Mouse (Mus musculus) erythroid progenitor cell, adult 5-6 weeks (primary cell): ENCODE data around the gene Cyp4a29. TPM values are rescaled to one million over a fixed set of nuclear protein-coding genes. Genes with fewer than 3 reads are reported as not detected.
"Not testable (repeated sequence)": the region's sequence is repeated elsewhere in the genome, so short reads cannot be mapped to it uniquely, and the experiment has no call there.

Experiments
- ATAC-seq: replicated peaks from 2 replicates; pipeline ENCODE4 v1.8.0; 2016; ENCODE audit warnings: moderate number of reproducible peaks, mild to moderate bottlenecking, moderate TSS enrichment, inconsistent platforms; ENCODE audit not compliant: poor library complexity, low FRiP score, severe bottlenecking
- total RNA-seq, 2 experiments: library from RNA; stranded (forward) in 1 of 2; stranded (reverse) in 1 of 2; fragments of 150-400 nt in 1 of 2; fragments of 186-747, 209-891 nt in 1 of 2; gene quantifications; 2 replicates each; pipeline versions ENCODE4 v1.2.3 to v1.2.4; 2015 to 2017; ENCODE audit warnings: low replicate concordance in 2 of 2

Gene Cyp4a29
- total RNA-seq (2015; ENCODE audit: low replicate concordance) = not detected in 2 replicates
- not detected in 2 replicates for total RNA-seq (2017; ENCODE audit: low replicate concordance)

DNA sequence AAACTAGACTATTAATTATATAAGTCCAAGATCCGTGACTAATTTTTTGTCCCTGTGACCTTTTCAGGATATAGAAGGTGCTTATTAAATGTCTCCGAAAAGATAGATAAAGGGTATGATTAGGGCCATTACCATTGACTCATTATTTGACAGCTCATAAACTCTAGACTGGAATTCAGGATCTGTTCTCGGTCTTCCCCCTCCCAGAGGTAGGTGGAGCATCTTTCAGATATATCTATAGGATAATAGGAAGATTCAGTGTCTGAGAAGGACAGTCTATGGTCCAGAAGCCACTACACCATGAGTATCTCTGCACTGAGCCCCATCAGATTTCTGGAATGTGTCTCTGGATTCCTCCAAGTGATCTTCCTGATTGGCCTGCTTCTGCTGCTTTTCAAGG is at the start of gene Cyp4a29:
Gene Cyp4a29 (plus strand): TSS at position 301 of the 400 bp plus-strand sequence.
- no peak for ATAC-seq

DNA sequence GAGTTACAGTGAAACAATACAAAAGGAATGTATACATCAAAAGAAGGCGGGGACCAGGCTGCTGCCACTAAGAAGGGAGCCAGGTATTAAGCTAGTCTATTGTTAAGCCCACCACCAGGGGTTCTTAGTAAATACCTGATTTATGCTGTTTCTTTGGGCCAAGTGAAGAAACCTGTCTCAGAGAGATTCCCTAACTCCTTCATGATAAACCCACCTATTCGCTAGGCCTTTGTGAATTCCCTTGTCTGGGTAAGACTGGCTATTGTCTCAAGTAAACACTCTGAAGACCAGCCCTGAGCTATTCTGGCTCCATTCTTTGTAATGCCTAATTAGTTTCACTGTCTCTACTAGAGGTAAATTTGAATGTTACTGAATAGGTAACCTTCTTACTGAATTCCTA is 9.0 kb upstream of the Cyp4a29 start:
- not testable (repeated sequence) for ATAC-seq

DNA sequence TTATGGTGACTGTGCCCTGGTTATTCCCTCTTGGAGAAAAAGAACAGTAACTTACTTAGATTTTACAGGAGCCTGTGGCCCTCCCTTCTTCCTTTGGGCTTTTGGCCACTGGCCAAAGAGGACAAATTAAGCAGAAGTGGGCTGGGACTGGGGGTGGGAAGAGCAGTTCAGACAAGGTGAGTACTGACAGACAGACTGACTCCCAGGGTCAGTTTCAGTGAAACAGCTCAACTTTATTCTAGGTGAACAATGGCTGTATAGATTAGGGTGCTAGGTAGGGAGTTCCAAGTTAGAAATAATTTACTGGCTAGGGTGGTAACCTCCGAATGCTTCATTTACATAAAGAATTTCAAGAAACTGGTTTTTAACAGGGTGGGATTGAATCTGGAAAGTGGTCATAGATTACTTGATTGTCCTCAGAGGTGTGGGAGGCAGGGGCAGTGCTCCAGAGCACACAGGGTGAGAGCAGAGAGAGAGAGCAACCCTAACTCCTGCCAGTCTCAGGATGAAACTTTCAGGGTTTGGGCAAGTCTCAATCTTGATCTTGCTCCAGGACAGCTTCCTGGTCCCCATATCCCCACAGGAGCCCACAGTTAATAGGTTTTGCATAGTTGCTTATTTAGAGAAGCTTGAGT is 5.3 kb upstream of the Cyp4a29 start:
- ATAC-seq = no peak

DNA sequence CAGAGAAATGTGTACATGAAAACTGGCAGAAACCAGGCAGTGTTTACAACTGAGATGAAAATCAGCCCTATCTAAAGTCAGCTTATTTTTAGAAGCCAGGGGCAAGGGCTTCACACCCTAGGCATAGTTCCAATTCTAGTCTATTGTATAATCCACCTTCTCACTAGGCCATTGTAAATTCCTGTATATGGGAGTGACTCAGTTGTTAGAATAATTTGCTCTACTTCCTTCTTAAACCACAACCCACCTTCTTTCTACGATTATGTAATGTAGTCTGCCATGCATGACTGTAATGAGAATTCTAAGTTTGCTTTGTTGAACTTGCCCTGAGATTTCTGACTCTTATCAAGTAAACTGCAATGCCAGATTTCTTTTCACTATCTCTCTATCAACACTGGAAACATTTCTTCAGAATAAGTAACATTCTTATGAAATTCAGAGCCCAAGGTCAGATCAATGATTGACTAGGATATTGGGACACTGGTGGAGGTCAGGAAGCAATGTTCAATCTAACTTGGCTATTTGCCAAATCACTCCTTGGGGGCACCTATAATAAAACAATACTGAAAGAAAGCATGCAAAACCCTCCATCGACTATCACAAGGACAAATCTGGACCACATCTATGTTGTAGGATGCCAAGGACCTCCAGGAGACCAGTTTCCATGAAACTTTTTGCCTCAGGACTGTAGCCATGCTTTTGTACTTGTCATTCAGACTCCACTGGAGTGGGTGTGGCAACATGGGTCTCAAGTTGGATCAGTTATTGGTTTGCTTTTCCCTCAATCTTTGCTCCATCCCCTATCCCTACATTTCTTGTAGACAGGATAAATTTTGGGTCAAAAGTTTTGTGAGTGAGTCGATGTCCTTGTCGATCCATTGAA is 23.0 kb downstream of the Cyp4a29 start:
- ATAC-seq = not testable (repeated sequence)

DNA sequence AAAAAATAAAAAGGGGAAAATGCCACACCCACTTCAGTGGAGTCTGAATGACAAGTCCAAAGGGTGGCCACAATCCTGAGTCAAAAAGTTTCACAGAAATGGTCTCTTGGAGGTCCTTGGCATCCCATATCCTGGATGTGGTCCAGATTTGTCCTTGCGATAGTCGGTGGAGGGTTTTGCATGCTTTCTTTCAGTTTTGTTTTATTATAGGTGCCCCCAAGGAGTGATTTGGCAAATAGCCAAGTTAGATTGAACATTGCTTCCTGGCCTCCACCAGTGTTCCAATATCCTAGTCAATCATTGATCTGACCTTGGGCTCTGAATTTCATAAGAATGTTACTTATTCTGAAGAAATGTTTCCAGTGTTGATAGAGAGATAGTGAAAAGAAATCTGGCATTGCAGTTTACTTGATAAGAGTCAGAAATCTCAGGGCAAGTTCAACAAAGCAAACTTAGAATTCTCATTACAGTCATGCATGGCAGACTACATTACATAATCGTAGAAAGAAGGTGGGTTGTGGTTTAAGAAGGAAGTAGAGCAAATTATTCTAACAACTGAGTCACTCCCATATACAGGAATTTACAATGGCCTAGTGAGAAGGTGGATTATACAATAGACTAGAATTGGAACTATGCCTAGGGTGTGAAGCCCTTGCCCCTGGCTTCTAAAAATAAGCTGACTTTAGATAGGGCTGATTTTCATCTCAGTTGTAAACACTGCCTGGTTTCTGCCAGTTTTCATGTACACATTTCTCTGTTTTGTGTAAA is 36.5 kb downstream of the Cyp4a29 start:
- not testable (repeated sequence) for ATAC-seq

DNA sequence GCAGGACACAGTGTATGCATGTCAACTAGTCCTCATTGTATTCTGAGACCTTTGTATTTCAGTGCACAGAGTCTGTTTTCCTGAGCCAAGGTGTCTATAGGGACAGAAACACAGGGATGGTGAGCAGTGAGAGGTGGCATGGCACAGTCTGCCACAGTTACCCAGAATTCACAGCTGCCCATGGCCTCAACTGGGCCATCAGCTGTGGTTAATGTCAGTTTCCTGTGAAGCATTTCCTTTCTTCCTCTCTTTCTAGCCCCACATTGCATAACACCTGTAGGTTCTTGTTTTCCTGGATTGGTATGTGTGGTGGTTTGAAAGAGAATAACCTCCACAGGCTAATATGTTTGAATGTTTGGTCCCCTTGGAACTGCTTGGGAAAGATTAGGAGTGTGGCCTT is 38.5 kb downstream of the Cyp4a29 start:
- no peak for ATAC-seq

DNA sequence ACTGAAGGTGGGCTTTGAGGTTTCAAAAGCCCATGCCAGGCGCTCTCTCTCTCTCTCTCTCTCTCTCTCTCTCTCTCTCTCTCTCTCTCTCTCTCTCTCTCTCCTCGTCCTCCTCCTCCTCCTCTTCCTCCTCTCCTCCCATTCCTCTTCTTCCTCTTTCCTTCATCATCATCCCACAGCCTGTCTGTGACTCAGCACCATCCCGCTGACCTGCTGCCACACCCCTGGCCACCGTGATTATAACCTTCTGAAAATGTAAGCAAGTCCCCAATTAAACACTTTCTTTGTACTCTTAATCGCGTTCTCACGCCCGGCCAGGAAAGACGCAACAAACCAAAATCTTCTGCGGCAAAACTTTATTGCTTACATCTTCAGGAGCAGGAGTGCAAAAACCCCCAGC is 38.9 kb downstream of the Cyp4a29 start:
- not testable (repeated sequence) for ATAC-seq

DNA sequence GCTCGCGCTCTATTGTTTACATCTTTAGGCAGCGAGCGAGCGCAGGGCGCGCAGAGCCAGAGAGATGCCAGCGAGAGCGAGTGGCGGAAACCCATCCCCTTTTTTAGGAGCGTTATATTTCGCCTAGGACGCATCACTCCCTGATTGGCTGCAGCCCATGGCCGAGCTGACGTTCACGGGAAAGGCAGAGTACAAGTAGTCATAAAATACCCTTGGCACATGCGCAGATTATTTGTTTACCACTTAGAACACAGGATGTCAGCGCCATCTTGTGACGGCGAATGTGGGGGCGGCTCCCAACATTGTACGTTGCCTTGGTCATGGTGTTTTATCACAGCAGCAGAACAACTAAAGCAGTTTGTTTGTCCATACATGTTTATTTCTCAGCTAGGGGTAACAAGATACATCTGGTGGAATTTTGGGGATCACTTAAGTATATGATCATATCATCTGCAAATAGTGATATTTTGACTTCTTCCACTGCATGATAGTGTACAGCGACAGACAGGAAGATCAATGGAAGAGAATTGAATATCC is 39.4 kb downstream of the Cyp4a29 start:
- ATAC-seq = not testable (repeated sequence)

DNA sequence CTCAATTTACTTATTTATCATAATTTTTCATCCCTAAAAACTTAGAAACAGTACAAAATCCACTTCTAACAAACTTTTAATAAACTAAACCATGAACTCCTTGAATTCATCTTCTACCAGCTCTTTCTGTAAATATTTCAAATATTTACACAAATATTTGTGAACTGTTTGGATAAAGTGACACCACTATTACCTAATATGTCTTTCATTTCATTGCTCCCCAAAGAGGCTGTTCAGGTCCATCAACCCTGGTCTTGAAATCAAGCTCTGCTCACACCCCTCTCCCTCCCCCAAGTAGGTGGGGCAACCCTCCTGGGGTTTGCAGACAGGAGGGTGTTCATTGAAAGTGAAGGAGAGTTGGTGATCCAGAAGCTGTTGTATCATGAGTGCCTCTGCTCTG is 56.9 kb downstream of the Cyp4a29 start, which contains the start of gene Cyp4a12a:
Gene Cyp4a12a (plus strand): TSS at position 301 of the 400 bp plus-strand sequence.
- not testable (repeated sequence) for ATAC-seq

Other genes starting within 250 kb of the Cyp4a29 start
- gene Stil, start 241.9 kb upstream of the Cyp4a29 start, total RNA-seq (2015; ENCODE audit: low replicate concordance) = 96.2 and 98.1 TPM in 2 replicates
- 73.3 and 112 TPM in 2 replicates for gene Stil, start 241.9 kb upstream of the Cyp4a29 start, total RNA-seq (2017; ENCODE audit: low replicate concordance)
- gene Tal1, start 185.7 kb upstream of the Cyp4a29 start, total RNA-seq (2015; ENCODE audit: low replicate concordance) = 227 and 255 TPM in 2 replicates
- 186 and 231 TPM in 2 replicates for gene Tal1, start 185.7 kb upstream of the Cyp4a29 start, total RNA-seq (2017; ENCODE audit: low replicate concordance)
- 733 and 856 TPM in 2 replicates for gene Pdzk1ip1, start 153.4 kb upstream of the Cyp4a29 start, total RNA-seq (2015; ENCODE audit: low replicate concordance)
- gene Pdzk1ip1, start 153.4 kb upstream of the Cyp4a29 start, total RNA-seq (2017; ENCODE audit: low replicate concordance) = 400 and 437 TPM in 2 replicates
- gene Cyp4x1, start 107.8 kb upstream of the Cyp4a29 start, total RNA-seq (2015; ENCODE audit: low replicate concordance) = not detected in 2 replicates
- not detected in 2 replicates for gene Cyp4x1, start 107.8 kb upstream of the Cyp4a29 start, total RNA-seq (2017; ENCODE audit: low replicate concordance)
- not detected in 2 replicates for gene Cyp4a12a, start 57.0 kb downstream of the Cyp4a29 start, total RNA-seq (2015; ENCODE audit: low replicate concordance)
- not detected in 2 replicates for gene Cyp4a12a, start 57.0 kb downstream of the Cyp4a29 start, total RNA-seq (2017; ENCODE audit: low replicate concordance)
- not detected in 2 replicates for gene Cyp4a12b, start 169.5 kb downstream of the Cyp4a29 start, total RNA-seq (2015; ENCODE audit: low replicate concordance)
- not detected in 2 replicates for gene Cyp4a12b, start 169.5 kb downstream of the Cyp4a29 start, total RNA-seq (2017; ENCODE audit: low replicate concordance)
- gene Cyp4a30b, start 210.5 kb downstream of the Cyp4a29 start, total RNA-seq (2015; ENCODE audit: low replicate concordance) = not detected in 2 replicates
- gene Cyp4a30b, start 210.5 kb downstream of the Cyp4a29 start, total RNA-seq (2017; ENCODE audit: low replicate concordance) = not detected in 2 replicates